Mouse (Mus musculus) A20 (cell line): ENCODE data around the gene Grip1.

Experiments used
- DNase-seq: peaks from one replicate; pipeline ENCODE4 v3.0.0-alpha.2; 2011; ENCODE audit warnings: low read depth, low spot score

The Grip1 gene

DNA sequence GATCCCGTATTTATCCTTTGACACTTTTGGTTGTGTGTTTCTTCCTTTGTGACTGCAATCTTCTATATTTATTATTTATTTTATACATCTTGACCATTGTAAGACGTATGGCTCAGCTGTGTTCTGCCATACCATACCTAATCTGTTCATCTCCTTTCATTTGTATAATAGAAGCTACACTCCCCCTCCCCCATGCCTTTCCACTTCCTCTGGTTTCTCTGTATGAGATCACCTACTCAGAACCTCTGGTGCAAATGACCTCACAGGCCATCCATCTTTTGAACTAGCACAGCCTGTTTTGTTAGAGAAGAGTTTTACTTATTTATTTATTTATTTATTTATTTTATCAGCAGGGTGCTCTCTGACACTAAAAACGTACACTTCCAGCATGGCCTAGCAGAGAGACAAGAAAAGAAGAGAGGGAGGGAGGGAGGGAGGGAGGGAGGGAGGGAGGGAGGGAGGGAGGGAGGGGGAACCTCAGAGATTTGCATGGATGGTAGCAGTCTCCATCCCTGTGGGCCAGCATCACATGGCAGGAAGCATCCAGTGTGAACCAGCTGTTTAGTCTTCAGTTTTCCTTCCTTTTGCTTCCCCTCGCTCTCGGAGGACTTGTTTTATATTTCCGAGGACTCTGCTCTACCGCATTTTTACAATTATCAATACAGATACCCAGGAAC lies 207.2 kb downstream of the Grip1 start:
- DNase-seq = no peak

DNA sequence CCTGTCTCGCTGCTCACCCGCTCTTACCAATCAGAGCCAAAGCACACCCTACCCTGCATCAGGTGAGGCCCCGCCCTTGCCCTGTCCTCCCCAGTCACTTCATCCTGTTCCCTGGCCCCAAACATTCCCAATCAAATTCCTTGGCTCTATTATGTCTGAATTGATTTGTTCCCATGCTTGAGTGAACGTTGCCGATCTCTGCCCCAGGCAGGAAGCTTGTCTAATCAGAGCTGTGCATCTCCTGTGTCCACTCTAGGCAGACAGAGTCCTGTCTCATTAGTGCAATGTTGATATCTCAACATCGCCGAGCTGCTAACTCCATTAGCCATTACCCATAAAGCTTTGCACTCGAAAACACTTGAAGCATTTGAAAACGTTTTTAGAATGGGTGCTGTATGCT lies 210.0 kb downstream of the Grip1 start:
- no peak for DNase-seq

DNA sequence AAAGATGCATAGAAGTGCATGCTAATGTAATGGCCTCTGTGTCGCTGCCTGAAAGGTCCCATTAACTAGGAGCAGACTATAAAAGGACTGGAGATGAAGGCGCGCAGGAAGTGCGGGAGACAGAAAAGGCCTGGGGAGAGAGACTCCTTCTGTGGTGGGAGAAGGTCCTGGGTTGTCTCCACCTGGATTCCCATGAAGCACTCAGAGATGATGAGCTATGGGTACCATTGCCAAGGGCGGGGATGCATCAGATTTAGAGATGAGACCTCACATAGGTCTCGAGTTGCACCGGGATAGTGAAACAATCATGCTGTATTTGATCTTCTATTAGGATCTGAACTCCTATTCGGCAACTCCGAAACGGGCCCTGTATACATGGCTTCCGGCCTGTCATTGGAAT lies 212.8 kb downstream of the Grip1 start:
- no peak for DNase-seq

DNA sequence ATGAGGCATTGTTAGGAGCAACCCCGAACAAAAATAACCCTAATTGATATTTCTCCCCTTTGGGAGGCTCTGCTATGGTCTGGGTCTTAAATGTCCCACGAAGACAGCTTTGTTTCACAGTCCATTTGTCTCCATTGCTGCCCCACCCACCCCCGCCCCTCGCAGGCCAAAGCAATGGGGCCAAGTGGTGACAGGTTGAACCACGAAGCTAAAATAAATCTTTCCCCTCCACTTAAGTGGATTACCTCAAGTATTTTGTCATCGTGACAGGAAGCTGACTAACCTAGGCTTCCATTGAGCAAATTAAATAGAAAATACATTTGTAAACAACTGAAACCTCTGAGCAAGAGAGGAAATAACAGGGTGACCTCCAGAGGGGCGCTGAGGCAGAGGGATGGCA lies 216.8 kb downstream of the Grip1 start:
- no peak for DNase-seq

GRCm38 (mm10) chr10:119684377-119684826 lies 230.8 kb downstream of the Grip1 start:
- no peak for DNase-seq

- DNase-seq = no peak
These were observed 237.9 kb downstream of the Grip1 start for GRCm38 (mm10) chr10:119691358-119692083.

- DNase-seq = no peak
These were observed 238.8 kb downstream of the Grip1 start for GRCm38 (mm10) chr10:119692284-119692890.

DNA sequence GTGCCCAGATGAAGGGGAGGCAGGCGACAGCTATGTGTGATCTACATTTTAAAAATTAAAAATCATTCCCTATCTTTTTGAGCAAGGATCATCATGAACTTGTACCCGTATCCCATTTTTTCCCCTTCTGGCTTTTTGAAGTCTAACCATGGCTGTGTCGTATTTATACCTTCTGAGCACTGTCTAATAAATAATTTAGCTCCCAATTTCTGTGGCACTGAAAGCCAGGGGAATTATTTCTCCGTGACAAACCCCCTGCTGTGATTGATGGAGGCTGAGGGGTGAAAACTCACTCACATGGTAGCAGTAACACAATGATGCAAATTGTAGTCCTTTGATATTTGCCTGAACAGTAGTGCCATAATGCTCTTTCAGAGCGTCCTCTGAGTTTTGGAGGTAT lies 239.8 kb downstream of the Grip1 start:
- DNase-seq = no peak

GRCm38 (mm10) chr10:119697257-119697798 lies 243.7 kb downstream of the Grip1 start:
- no peak for DNase-seq

GRCm38 (mm10) chr10:119705348-119705747 lies 251.7 kb downstream of the Grip1 start:
- peak; percentile 4 for DNase-seq

DNA sequence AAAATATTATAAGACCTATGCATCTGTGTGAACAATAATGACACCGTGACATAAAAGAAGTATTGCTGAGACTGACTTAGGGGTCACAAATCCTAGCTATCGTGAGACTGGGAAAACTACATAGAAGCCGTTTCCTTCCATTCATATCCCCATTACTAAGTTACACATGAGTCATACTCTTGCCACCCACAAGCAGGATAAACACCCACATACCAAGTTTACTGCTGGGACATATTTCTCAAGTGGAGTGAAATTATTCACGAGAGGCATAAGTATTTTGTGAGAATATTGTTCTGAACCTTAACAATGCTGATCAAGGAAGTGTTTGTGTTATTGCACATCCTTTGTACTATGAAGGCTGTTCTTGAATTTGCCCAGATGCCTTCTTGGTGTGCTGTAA lies 252.7 kb downstream of the Grip1 start:
- no peak for DNase-seq

DNA sequence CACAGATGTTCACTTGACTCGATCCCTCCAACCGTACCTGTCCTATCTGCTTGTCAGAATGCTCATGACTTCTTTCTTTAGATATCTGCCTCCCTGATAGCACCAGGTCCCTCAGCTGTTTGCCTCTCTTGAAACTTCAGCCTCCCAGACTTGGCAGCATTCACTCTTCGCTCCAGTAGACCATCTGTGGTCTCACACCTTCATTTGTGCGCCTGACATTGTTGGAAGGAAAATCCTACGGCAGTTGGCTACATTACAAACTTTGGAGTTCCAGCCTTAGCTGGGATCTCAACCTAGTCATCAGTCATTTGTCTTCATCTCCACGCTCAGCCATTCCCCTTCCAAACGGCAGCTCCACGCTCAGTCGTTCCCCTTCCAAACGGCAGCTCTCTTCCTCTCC lies 253.4 kb downstream of the Grip1 start:
- no peak for DNase-seq

DNA sequence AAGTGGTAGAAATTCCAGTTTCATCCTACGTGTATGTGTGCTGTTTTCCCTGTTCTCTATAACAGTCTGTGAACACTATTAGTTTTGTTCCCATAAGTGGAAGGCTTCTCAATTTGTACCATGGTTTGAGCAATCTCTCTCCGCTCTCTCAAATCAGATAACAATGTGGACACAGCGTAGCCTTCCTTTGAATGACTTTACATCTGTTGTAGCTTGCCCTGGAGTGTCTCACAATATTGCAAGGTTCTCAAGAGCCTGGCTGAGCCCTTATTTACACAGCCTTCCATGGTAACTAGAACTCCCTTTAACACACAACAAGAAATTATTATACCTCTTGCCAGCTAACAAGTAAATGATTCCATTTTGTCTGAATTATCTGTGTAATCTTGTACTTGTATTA lies 268.3 kb downstream of the Grip1 start:
- no peak for DNase-seq

DNA sequence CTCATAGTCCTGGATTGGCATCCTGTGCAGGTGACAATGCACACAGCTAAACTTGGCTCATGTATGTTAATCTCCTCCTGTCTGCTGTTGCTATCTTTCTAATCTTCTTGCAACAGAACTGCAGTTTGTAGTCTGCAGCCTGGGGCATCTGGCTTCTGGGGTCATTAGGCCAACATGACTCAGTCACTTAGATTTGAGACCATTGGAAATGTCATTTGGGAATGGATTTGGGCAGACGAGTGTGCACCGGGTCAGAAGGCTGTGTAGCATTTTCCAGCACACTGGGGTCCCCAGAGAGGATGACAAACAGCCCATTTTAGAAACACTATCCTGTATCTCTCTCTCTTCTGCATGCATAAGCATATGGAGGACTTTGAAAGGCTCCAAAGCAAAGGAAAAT lies 268.8 kb downstream of the Grip1 start:
- no peak for DNase-seq

DNA sequence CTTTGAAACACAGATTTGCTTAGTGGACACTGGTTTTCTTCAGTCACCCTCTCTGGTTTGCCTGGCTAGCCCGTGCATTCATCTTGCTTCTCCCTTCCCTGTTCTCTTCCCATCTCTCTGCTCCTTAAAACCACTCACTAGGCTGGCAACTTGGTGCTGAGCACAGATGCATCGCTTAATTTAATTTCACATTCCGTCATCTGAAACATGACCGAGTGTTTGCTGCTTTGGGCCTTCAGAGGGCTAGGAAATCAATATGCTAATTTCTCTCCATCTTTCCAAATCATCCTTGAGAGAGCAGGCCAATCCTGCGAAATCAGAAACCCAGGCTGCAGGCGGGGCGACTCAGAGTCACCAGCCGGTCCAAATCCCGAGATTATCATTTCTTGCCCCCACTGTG lies 270.0 kb downstream of the Grip1 start:
- DNase-seq = no peak

- no peak for DNase-seq
These were observed 271.7 kb downstream of the Grip1 start for GRCm38 (mm10) chr10:119725363-119725762.

DNA sequence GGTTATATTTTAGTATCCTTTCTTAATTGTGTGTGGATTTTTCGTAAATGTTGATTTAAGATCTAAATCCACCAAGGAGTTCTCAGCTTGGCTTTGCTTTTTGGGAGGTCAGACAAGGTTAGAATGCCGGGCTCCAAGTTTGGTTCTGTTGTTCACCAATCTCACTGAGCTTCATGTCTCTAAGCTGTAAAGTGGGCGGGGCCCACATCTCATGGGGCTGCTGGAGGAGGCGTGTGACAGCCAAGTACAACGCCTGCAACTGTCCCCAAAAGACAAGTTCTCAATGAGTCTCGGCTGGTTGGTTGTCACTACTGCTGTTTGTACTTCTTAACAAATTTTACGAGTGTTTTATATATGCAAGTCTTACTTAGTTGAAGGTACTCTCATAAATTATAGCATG lies 272.3 kb downstream of the Grip1 start:
- DNase-seq = no peak

DNA sequence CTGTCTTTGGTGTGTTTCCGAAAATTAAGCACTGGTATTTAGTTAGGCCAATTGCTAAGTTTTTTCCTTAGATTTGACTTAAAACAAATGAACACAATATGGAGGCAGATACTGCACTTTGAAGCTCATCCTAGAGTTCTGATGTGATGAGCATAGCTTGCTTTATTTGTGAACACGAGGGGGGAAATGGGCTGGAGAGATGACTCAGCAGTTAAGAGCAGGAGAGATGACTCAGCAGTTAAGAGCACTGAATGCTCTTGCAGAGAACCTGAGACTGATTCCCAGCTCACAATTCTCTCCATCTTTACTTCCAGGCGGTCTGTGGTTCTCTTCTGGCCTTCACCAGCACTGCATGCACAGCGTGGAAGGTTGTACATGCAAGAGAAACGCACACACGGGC lies 273.3 kb downstream of the Grip1 start:
- no peak for DNase-seq

- DNase-seq = no peak
These were observed 276.6 kb downstream of the Grip1 start for GRCm38 (mm10) chr10:119730206-119730605.

- no peak for DNase-seq
These were observed 281.7 kb downstream of the Grip1 start for GRCm38 (mm10) chr10:119735011-119735992.

DNA sequence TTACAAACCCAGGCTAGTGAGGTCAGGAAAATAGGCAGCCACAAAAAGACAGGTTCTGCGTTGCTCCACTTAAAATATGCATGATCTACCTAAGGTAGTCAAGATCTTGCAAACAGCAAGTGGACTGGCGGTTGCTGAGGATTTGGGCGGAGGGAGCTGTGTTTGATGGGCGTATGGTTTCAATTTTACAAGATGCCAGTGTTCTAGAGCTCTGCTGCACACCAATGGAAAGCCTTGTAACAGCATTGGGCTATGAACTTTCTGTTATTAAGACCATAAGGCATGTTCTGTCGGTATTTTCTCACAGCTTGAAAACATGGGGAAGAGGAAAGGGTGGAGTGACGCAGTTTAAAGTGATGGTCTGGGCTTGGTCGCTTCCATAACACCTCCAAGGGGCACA lies 285.8 kb downstream of the Grip1 start:
- DNase-seq = no peak
